Mouse (Mus musculus) gastrocnemius, postnatal 25 days (tissue): ENCODE measurements around the gene Gm20538. TPM values are rescaled to one million over a fixed set of nuclear protein-coding genes. Genes with fewer than 3 reads are reported as not detected.

Experiments used
- DNase-seq: peaks from one replicate; pipeline ENCODE4 v3.0.0; 2022
- long read RNA-seq, 2 experiments: library from polyadenylated mRNA; stranded (forward); transcript quantifications; one replicate each; pipeline ENCODE4 v2.0.0; 2021
- total RNA-seq, 2 experiments: library from RNA; stranded (reverse); gene quantifications; 1 replicate in 1 of 2; 2 replicates in 1 of 2; pipeline ENCODE4 v1.2.3; 2021

The Gm20538 gene
- total RNA-seq: not detected
- long read RNA-seq, experiment 1: 0 reads
- long read RNA-seq, experiment 2: 0 reads

DNA sequence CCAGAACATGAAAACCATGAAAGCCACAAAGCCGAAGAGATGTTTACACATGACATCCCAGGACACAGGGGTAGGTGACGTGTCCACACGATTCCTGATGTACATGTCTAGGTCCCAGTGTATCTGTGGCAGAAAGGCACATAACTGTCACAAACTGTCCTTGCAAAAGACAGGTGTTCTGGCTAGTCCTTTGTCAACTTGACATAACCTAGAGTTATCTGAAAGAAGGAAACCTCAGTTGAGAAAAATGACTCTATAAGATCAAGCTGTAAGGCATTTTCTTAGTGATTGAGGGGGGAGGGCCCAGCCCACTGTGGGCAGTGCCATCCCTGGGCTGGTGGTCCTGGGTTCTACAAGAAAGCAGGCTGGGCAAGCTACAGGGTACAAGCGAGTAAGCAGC, at the start of gene Gm20538:
Gene Gm20538, minus strand, starts transcription at position 101 of the 400 bp plus-strand sequence.
- no peak for DNase-seq

GRCm38 (mm10) chr19:44594180-44594579, 41.5 kb upstream of the Gm20538 start:
- no peak for DNase-seq

GRCm38 (mm10) chr19:44591638-44592037, 39.0 kb upstream of the Gm20538 start:
- DNase-seq: no peak

GRCm38 (mm10) chr19:44590992-44591391, 38.4 kb upstream of the Gm20538 start:
- no peak for DNase-seq

DNA sequence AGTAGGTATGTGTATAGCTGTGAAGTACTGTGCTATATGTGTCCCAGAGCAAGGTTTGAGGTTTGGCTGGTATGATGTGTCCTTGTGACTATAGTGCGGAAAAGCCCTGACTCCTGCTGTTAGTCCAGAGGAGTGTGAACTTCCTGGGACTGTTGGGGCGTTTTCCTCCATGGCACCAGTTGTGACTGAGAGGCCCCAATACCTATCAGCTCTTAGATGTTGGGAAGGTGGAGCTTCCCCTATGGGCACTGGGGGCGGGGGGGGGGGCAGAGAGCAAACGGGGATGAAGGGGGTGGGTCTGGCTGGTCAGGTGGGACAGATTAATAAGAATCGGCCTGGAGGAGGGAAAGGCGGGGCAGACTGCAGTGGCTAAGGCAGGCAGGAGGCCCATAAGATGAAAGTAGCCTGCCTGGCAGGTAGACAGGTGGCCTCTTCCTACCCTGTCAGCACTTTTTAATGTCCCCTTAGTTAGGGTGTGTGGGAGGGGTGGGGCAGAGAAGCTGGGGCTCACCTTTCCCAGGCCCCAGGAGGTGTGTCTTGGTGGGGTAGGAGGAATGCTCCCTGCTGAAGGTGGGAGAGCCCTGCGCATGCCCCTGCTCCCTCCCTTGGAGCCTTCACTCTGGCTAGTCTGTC, 37.1 kb upstream of the Gm20538 start:
- no peak for DNase-seq

DNA sequence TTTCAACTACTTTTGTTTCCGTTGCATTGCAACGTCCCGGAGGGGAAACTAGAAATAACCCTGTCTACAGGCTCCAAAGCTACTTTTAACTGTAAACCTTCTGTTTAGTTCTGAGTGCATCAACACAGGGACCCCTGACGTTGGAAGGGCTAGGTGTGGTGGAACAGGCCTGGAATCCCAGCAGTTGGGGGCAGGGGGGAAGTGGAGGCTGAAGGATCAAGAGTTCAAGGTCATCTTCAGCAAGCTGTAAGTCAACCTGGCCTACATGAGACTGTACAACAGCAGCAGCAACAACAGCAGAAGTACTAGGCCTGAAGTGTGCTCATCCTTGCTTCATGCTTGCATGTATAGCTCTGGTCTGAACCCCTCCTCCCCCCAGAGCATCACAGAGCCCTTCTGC, 35.4 kb upstream of the Gm20538 start:
- no peak for DNase-seq

DNA sequence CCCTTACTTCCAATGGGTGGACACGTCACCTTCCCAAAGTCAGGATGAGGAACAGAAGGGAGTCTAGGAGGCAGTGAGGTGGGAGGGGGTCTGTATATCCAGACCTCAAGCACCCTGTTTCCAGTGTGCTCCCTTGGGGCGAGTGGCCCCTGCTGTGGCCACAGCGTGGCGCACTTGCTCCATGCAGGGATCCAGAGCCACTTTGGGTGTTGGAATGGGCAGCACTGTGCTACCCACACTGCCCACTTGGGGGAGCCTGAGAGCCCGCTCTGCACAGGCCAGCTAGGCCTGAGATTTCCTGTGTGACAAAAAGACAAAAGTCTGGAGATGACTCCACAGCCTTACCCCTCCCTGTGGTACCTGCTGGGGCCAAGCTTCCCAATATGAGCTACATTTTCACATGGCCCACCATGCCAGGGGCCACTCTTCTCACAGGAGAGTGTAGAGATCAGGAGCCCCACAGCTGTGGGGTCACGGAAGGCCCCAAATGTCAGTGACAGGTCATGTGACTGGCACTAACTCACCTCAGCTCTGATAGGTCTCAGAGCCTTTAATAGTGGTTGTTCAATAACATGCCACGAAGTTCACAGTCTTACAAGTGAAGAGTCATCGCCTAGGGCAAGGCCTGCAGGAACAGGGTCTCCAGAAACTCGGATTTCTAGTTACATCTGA, 30.1 kb upstream of the Gm20538 start:
- peak; percentile 79 for DNase-seq

GRCm38 (mm10) chr19:44582103-44582502, 29.5 kb upstream of the Gm20538 start:
- DNase-seq: no peak

GRCm38 (mm10) chr19:44578038-44578437, 25.4 kb upstream of the Gm20538 start:
- DNase-seq: no peak

DNA sequence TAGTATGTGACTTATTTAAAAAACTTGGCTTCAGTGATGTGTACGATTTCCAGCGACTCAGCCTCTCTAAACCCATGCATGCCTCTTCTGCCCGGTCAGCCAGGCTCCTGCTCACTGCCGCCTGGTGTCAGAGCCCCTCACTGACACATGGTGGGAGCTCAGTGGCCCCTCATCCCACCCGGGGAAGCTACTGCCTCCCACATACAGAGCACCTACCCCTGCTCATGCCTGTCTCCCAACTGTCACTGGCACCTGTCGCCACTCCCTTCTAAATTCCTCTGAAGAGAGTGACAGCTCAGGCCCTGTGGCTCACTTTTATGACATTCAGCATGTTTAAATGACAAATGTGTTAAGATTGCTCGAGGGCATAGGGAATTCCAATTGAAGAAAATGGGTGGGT, 23.6 kb upstream of the Gm20538 start:
- DNase-seq: no peak

GRCm38 (mm10) chr19:44567763-44568162, 15.1 kb upstream of the Gm20538 start:
- no peak for DNase-seq

- no peak for DNase-seq
These were observed 11.4 kb upstream of the Gm20538 start for GRCm38 (mm10) chr19:44564006-44564405.

GRCm38 (mm10) chr19:44562652-44563206, 10.1 kb upstream of the Gm20538 start, which contains the start of gene Hif1an:
Gene Hif1an (plus strand): TSS chr19:44562850.
- peak; percentile 89 for DNase-seq

- DNase-seq: peak; percentile 93
These were observed 2.4 kb upstream of the Gm20538 start, which contains the start of gene Ndufb8 for GRCm38 (mm10) chr19:44554861-44555590. Gene Ndufb8 (minus strand): TSS chr19:44555440.

GRCm38 (mm10) chr19:44554490-44554860, 1.8 kb upstream of the Gm20538 start:
- no peak for DNase-seq

- no peak for DNase-seq
These were observed 655 bp upstream of the Gm20538 start for GRCm38 (mm10) chr19:44553286-44553685.

GRCm38 (mm10) chr19:44545321-44546041, 7.2 kb downstream of the Gm20538 start, which contains the start of gene Sec31b:
Gene Sec31b (minus strand): TSS chr19:44545864.
- DNase-seq: peak; percentile 70

DNA sequence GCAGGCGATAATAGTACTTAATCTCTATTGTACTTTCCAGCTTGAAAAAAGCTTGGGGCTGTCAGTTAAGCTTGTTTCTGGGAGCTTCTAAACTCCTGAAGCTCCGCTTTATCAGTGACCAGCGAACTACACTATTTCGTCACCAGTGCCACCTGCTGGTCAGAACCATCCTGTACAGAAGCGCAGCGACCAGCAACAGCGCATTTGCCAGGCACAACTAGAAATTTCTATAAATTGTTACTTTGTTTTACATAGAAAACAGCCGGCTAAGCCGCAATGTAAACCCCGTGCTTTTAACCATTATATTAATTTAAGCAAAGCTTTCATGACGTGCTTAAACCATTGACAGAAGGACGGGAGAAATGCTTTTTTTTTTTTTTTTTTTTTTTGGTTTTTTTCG, 7.9 kb downstream of the Gm20538 start:
- DNase-seq: no peak

GRCm38 (mm10) chr19:44544372-44544771, 8.3 kb downstream of the Gm20538 start:
- DNase-seq: no peak

- DNase-seq: no peak
These were observed 9.9 kb downstream of the Gm20538 start for GRCm38 (mm10) chr19:44542694-44543178.

DNA sequence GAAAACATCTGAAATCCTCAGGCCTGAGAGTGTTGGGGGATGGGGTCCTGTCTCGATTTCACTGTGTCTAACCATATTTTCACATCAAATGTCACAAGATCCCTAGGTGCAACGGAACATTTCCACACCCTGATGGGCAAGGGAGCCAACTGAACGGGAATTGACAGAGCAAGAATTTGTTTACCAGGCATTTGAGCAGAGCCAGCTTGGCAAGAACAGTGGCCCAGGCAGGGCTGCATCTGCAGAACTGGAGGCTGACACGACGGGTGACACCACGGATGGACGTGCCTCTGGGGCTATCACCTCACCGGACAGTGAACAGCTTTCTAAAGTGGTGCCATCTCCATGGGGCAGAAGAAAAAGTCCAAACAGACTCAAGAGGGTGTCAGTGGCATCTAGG, 15.2 kb downstream of the Gm20538 start:
- peak; percentile 64 for DNase-seq

- DNase-seq: no peak
These were observed 17.3 kb downstream of the Gm20538 start for GRCm38 (mm10) chr19:44535376-44535775.
